8 mouse cellular contexts compared by ENCODE assay signal in the genomic region with DNA sequence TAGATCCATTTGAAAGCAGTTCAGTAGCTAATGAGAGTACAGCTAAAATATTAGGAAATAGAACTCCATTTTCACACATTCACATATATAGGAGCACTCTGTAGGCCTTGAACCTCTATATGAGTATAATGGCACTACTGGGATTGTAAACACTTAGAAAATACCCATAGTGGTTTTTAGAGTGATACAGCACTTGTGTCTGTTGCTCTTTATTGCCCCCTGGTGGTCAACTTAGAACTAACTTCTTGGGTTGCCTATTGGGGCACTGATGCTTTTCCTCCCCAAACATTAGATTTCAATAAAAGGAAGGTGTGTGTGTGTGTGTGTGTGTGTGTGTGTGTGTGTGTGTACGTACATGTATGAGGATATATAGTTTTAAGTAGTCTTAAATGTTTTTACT.
DNase-seq lines count a peak whose midpoint lies in the region; ATAC-seq and TF ChIP-seq lines count a peak whose summit lies in the region.
"Had no signal": no experiment of that assay in that cellular context is flagged by ENCODE, and none has a peak within 500 bp of the region (broad histone marks: within the 10 kb centered on the region; RNA-seq: fewer than 3 reads in every experiment).

No protein-coding gene starts in this region.

- 29% methylated on average over 1 of the region's 1 CpGs for WGBS in embryonic facial prominence, embryonic 14.5 days
- WGBS in intestine, embryonic 15.5 days = 29% methylated on average over 1 of the region's 1 CpGs
- 26% methylated on average over 1 of the region's 1 CpGs for WGBS in limb, embryonic 14.5 days

- no peaks in the 10 kb centered on the region for H3K36me3 ChIP-seq in embryonic facial prominence, embryonic 14.5 days (ENCODE audit: control insufficient read depth, insufficient read depth, low read length)
- H3K36me3 ChIP-seq in intestine, embryonic 15.5 days = no peaks in the 10 kb centered on the region
- H3K36me3 ChIP-seq in limb, embryonic 14.5 days (ENCODE audit: control insufficient read depth, insufficient read depth, low read length) = no peaks in the 10 kb centered on the region
- H3K36me3 ChIP-seq: heart, embryonic 13.5 days had no signal

- no peaks in the 10 kb centered on the region for H3K27me3 ChIP-seq in embryonic facial prominence, embryonic 14.5 days (replicated peaks; ENCODE audit: control insufficient read depth, insufficient read depth, low read length)
- H3K27me3 ChIP-seq in intestine, embryonic 15.5 days (replicated peaks) = no peaks in the 10 kb centered on the region
- no peaks in the 10 kb centered on the region for H3K27me3 ChIP-seq in limb, embryonic 14.5 days (ENCODE audit: control insufficient read depth, insufficient read depth, low read length)
- H3K27me3 ChIP-seq: heart, embryonic 13.5 days had no signal

- peak; percentile 12 for DNase-seq in 3134 (ENCODE audit: extremely low read depth, insufficient read length, low spot score)
- DNase-seq in B cell, adult 2 months = peak; percentile 76 to 80
- DNase-seq in adrenal gland, postnatal 14 days = peak; percentile 76
- DNase-seq in embryonic facial prominence, embryonic 14.5 days (ENCODE audit: low spot score) = peak; percentile 76
- DNase-seq in limb, embryonic 14.5 days (ENCODE audit: low spot score) = peak; percentile 76
- DNase-seq in retina, adult 2 months (ENCODE audit: low read depth, low spot score) = peak; percentile 47

- no peak overlapping the region for H3K4me3 ChIP-seq in embryonic facial prominence, embryonic 14.5 days (ENCODE audit: low read depth, low read length)
- H3K4me3 ChIP-seq in intestine, embryonic 15.5 days (replicated peaks) = no peak overlapping the region
- no peak overlapping the region for H3K4me3 ChIP-seq in limb, embryonic 14.5 days (replicated peaks; ENCODE audit: low read length)
- H3K4me3 ChIP-seq: heart, embryonic 13.5 days had no signal

- H3K4me1 ChIP-seq in embryonic facial prominence, embryonic 14.5 days (ENCODE audit: control insufficient read depth, insufficient read depth, low read length) = no peaks in the 10 kb centered on the region
- no peaks in the 10 kb centered on the region for H3K4me1 ChIP-seq in intestine, embryonic 15.5 days (replicated peaks)
- no peaks in the 10 kb centered on the region for H3K4me1 ChIP-seq in limb, embryonic 14.5 days (ENCODE audit: control insufficient read depth, insufficient read depth, low read length)

- no peak for ATAC-seq in embryonic facial prominence, embryonic 14.5 days (ENCODE audit: low read depth)
- 0 out of 2 replicates have a peak, but pooled peaks have one; percentile 43 for ATAC-seq in intestine, embryonic 15.5 days
- peak; percentile 62; the same call in 1 of the 2 replicates for ATAC-seq in limb, embryonic 14.5 days (ENCODE audit: low FRiP score, low read depth)

- no peak overlapping the region for H3K27ac ChIP-seq in embryonic facial prominence, embryonic 14.5 days (replicated peaks; ENCODE audit: low read depth, low read length)
- no peak overlapping the region for H3K27ac ChIP-seq in intestine, embryonic 15.5 days
- no peak overlapping the region for H3K27ac ChIP-seq in limb, embryonic 14.5 days (replicated peaks; ENCODE audit: low read depth, low read length)
- H3K27ac ChIP-seq: heart, embryonic 13.5 days had no signal

- no peak for TF ChIP-seq POLR2A in limb, embryonic 14.5 days (IDR thresholded peaks at IDR 0.05; ENCODE audit: borderline replicate concordance, extremely low read depth, insufficient read depth, insufficient read length)

- H3K4me2 ChIP-seq in embryonic facial prominence, embryonic 14.5 days (ENCODE audit: low read depth, low read length) = no peak overlapping the region
- no peak overlapping the region for H3K4me2 ChIP-seq in intestine, embryonic 15.5 days (replicated peaks)
- no peak overlapping the region for H3K4me2 ChIP-seq in limb, embryonic 14.5 days (replicated peaks; ENCODE audit: low read depth, low read length, severe bottlenecking)
- H3K4me2 ChIP-seq: heart, embryonic 13.5 days had no signal

- H3K9me3 ChIP-seq in embryonic facial prominence, embryonic 14.5 days (ENCODE audit: control insufficient read depth, low read length) = no peaks in the 10 kb centered on the region
- no peaks in the 10 kb centered on the region for H3K9me3 ChIP-seq in intestine, embryonic 15.5 days
- H3K9me3 ChIP-seq in limb, embryonic 14.5 days (ENCODE audit: control insufficient read depth, low read length) = no peaks in the 10 kb centered on the region
- H3K9me3 ChIP-seq: heart, embryonic 13.5 days had no signal

- no peak overlapping the region for H3K9ac ChIP-seq in embryonic facial prominence, embryonic 14.5 days (ENCODE audit: low read depth, low read length)
- H3K9ac ChIP-seq in intestine, embryonic 15.5 days = no peak overlapping the region
- no peak overlapping the region for H3K9ac ChIP-seq in limb, embryonic 14.5 days (ENCODE audit: low read depth, low read length, severe bottlenecking)
- H3K9ac ChIP-seq: heart, embryonic 13.5 days had no signal

Comparison
In these comparisons a context has a peak if more than half of its experiments do, and no peak if none do; other contexts are left out.
1. DNase-seq: peak in every context shown above with its lines; median percentile 78 in B cell, adult 2 months; 76 in adrenal gland, postnatal 14 days; 76 in embryonic facial prominence, embryonic 14.5 days; 76 in limb, embryonic 14.5 days; 47 in retina, adult 2 months; 12 in 3134.